In the genomic region with DNA sequence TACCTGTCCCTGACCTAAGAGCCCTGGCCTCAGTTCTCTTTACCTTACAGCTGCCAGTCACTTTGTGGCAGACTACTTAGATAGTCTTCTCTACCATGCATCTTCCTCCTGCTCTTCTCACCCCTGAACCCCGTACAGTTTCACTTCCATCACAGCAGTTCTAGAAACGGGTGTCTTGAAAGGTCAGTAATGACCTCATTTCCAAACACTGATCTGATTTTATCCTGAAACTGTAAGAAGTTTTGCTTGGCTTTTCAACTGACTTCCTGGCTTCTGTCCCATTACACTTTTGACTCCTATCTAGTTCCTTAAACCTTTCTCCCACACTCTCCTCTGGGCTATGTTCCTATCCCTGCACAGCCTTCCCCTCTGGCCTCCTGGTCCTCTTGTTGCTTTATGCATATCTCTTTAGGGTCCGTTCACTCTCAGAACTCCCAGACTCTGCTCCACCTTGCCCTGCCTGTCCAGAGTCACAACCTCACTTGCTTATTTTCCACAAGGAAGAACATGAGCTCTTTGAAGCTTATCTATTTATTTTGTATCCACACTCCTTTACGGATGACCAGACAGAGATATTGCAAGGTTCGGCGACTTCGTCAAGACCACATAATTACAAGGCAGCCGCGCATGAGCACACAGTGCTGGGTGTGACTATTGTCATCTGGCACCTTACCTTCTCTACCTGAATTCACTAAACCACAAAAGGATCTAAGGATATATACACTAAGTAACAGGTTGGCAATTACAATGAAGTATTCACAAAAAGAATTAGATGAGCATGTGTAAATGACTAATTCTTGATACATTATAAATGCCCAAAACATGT, we compare ENCODE assay signal across 12 mouse cellular contexts.
DNase-seq lines count a peak whose midpoint lies in the region; ATAC-seq and TF ChIP-seq lines count a peak whose summit lies in the region.
"Had no signal": no experiment of that assay in that cellular context is flagged by ENCODE, and none has a peak within 500 bp of the region (broad histone marks: within the 10 kb centered on the region; RNA-seq: fewer than 3 reads in every experiment).

No protein-coding gene starts in this region.

- H3K9me3 ChIP-seq in kidney, embryonic 14.5 days (ENCODE audit: control insufficient read depth, low read length), result no peaks in the 10 kb centered on the region
- H3K9me3 ChIP-seq: hindbrain, embryonic 10.5 days; intestine, embryonic 15.5 days; limb, embryonic 15.5 days had no signal

- H3K36me3 ChIP-seq in kidney, embryonic 14.5 days (ENCODE audit: control insufficient read depth, insufficient read depth, low read length), result no peaks in the 10 kb centered on the region
- H3K36me3 ChIP-seq in small intestine, adult 2 months (ENCODE audit: control insufficient read depth, insufficient read depth, low read length), result no peaks in the 10 kb centered on the region
- no peaks in the 10 kb centered on the region for H3K36me3 ChIP-seq in thymus, adult 2 months (ENCODE audit: control insufficient read depth, insufficient read depth, low read length)
- H3K36me3 ChIP-seq: hindbrain, embryonic 10.5 days; intestine, embryonic 15.5 days; limb, embryonic 15.5 days had no signal

- TF ChIP-seq CTCF in embryonic fibroblast, embryonic 13.5 days (IDR thresholded peaks at IDR 0.05; ENCODE audit: borderline replicate concordance, insufficient read depth, low read length), result no peak
- no peak for TF ChIP-seq CTCF in small intestine, adult 2 months (IDR thresholded peaks at IDR 0.05; ENCODE audit: extremely low read depth, insufficient read length, insufficient replicate concordance, low read depth, low read length)
- TF ChIP-seq CTCF in thymus, adult 2 months (IDR thresholded peaks at IDR 0.05; ENCODE audit: borderline replicate concordance, control insufficient read depth, extremely low read depth, insufficient read depth, low read length, poor library complexity), result no peak

- no peak overlapping the region for H3K9ac ChIP-seq in kidney, embryonic 14.5 days (ENCODE audit: low read depth, low read length)
- H3K9ac ChIP-seq: intestine, embryonic 15.5 days; limb, embryonic 15.5 days had no signal

- peak overlapping the region; percentile 8; the same call in 1 of the 2 replicates for H3K27ac ChIP-seq in embryonic fibroblast, embryonic 13.5 days (ENCODE audit: insufficient read depth, low read length)
- peak overlapping the region; percentile 18; the same call in 1 of the 2 replicates for H3K27ac ChIP-seq in kidney, embryonic 14.5 days (ENCODE audit: low read depth, low read length)
- 0 out of 2 replicates have a peak overlapping the region, but pooled peaks have one; percentile 10 for H3K27ac ChIP-seq in small intestine, adult 2 months (ENCODE audit: insufficient read depth, low read depth, low read length)
- no peak overlapping the region for H3K27ac ChIP-seq in thymus, adult 2 months (ENCODE audit: control insufficient read depth, insufficient read depth, low read length)
- H3K27ac ChIP-seq: hindbrain, embryonic 10.5 days; intestine, embryonic 15.5 days; limb, embryonic 15.5 days had no signal

- 32% methylated on average over 9 of the region's 9 CpGs for WGBS in kidney, embryonic 14.5 days
- WGBS in small intestine, adult 2 months, result 67% methylated on average over 9 of the region's 9 CpGs
- WGBS in thymus, adult 2 months, result 89% methylated on average over 9 of the region's 9 CpGs

- H3K27me3 ChIP-seq in kidney, embryonic 14.5 days (ENCODE audit: control insufficient read depth, insufficient read depth, low read length), result no peaks in the 10 kb centered on the region
- H3K27me3 ChIP-seq in small intestine, adult 2 months (ENCODE audit: control insufficient read depth, insufficient read depth, low read length), result no peaks in the 10 kb centered on the region; the same call in 1 of the 2 replicates
- no peaks in the 10 kb centered on the region for H3K27me3 ChIP-seq in thymus, adult 2 months (ENCODE audit: control insufficient read depth, insufficient read depth, low read length)
- H3K27me3 ChIP-seq: intestine, embryonic 15.5 days; limb, embryonic 15.5 days had no signal

- no peak for TF ChIP-seq POLR2A in embryonic fibroblast, embryonic 13.5 days (IDR thresholded peaks at IDR 0.05; ENCODE audit: low read depth, low read length)
- TF ChIP-seq POLR2A in small intestine, adult 2 months (IDR thresholded peaks at IDR 0.05; ENCODE audit: low read depth, low read length), result no peak
- TF ChIP-seq POLR2A in thymus, adult 2 months (IDR thresholded peaks at IDR 0.05; ENCODE audit: control insufficient read depth, extremely low read depth, insufficient read depth, low read length, poor library complexity), result no peak

- no peak overlapping the region for H3K4me3 ChIP-seq in embryonic fibroblast, embryonic 13.5 days (ENCODE audit: insufficient read depth, low read length)
- H3K4me3 ChIP-seq in kidney, embryonic 14.5 days (ENCODE audit: low read length), result no peak overlapping the region
- no peak overlapping the region for H3K4me3 ChIP-seq in small intestine, adult 2 months (ENCODE audit: low read depth, low read length)
- H3K4me3 ChIP-seq in thymus, adult 2 months (ENCODE audit: control insufficient read depth, insufficient read depth, low read length), result no peak overlapping the region
- H3K4me3 ChIP-seq: hindbrain, embryonic 10.5 days; intestine, embryonic 15.5 days; limb, embryonic 15.5 days had no signal

- H3K4me2 ChIP-seq in kidney, embryonic 14.5 days (replicated peaks; ENCODE audit: low read depth, low read length), result no peak overlapping the region
- H3K4me2 ChIP-seq: intestine, embryonic 15.5 days; limb, embryonic 15.5 days had no signal

- peak; percentile 86 for ATAC-seq in kidney, embryonic 14.5 days (ENCODE audit: low FRiP score, low TSS enrichment)
- ATAC-seq: intestine, embryonic 15.5 days had no signal

- no peaks in the 10 kb centered on the region; the same call in 1 of the 2 replicates for H3K4me1 ChIP-seq in embryonic fibroblast, embryonic 13.5 days (ENCODE audit: control insufficient read depth, insufficient read depth, low read length)
- peaks cover 15% of the 10 kb centered on the region; the same call in 1 of the 2 replicates for H3K4me1 ChIP-seq in kidney, embryonic 14.5 days (ENCODE audit: control insufficient read depth, insufficient read depth, low read length)
- no peaks in the 10 kb centered on the region for H3K4me1 ChIP-seq in small intestine, adult 2 months (ENCODE audit: control insufficient read depth, insufficient read depth, insufficient read length, low read length)
- H3K4me1 ChIP-seq in thymus, adult 2 months (replicated peaks; ENCODE audit: control insufficient read depth, insufficient read depth, low read length), result no peaks in the 10 kb centered on the region
- H3K4me1 ChIP-seq: hindbrain, embryonic 10.5 days; intestine, embryonic 15.5 days; limb, embryonic 15.5 days had no signal

- DNase-seq in kidney, adult 11 months, result peak; percentile 34
- DNase-seq in kidney, postnatal 10 days, result no peak
- DNase-seq in adrenal gland, postnatal 36 days, result no peak
- no peak for DNase-seq in thymus, adult 2 months
- DNase-seq: cerebellum, postnatal 25 days; gastrocnemius, postnatal 25 days had no signal
